8 mouse cellular contexts compared by ENCODE assay signal in the genomic region with DNA sequence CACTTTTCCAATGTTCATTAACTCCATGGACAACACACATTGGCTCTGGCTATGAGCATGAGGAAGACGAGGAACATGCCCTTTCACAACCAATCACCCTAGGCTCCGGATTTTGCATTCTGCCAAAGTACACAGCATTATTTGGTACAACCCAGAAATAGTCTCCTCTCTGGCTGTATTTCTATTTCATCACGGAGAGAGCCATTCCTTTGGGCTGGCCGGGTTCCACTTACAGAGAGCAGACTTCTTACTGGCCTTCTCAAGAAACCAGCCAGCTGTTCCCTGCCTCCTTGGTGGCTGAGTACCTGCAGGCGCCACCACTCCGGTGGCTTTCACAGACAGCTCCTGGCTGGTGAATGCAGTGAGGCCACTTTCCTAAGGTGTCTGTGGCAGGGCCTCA. TPM values are rescaled to one million over a fixed set of nuclear protein-coding genes. Genes with fewer than 3 reads are reported as not detected.
DNase-seq lines count a peak whose midpoint lies in the region; ATAC-seq and TF ChIP-seq lines count a peak whose summit lies in the region.

A gene (plus strand): TSS at position 330 of the 400 bp plus-strand sequence.

- H3K9me3 ChIP-seq in stomach, embryonic 14.5 days (ENCODE audit: control insufficient read depth, low read depth, low read length), result no peaks in the 10 kb centered on the region

- 0 out of 2 replicates have a peak within 1 kb of the TSS, but pooled peaks have one; percentile 5 for H3K27ac ChIP-seq in testis, adult 2 months (ENCODE audit: control insufficient read depth, insufficient read depth, low read depth, low read length)
- no peak within 1 kb of the TSS for H3K27ac ChIP-seq in stomach, embryonic 14.5 days (ENCODE audit: low read length)

- intact Hi-C loops in left cerebral cortex, postnatal 25 days (cut with DNase I), result loop anchor here (2.0 to 5.0 kb wide), 3 partner anchors 156 to 280 kb away; a partner anchor contains a TSS

- no peak for ATAC-seq in cerebellum, adult (ENCODE audit: insufficient number of reproducible peaks, low FRiP score, low TSS enrichment)
- no peak for ATAC-seq in stomach, embryonic 14.5 days (ENCODE audit: insufficient number of reproducible peaks, insufficient read depth, low FRiP score, low read depth)

- no peaks in the 10 kb centered on the region for H3K36me3 ChIP-seq in testis, adult 2 months (ENCODE audit: control insufficient read depth, insufficient read depth, low read length)
- H3K36me3 ChIP-seq in stomach, embryonic 14.5 days (ENCODE audit: control insufficient read depth, insufficient read depth, low read length), result no peaks in the 10 kb centered on the region; the same call in 1 of the 2 replicates

- DNase-seq in cerebellum, adult 11 months, result peak; percentile 27
- DNase-seq in testis, postnatal 10 days (ENCODE audit: low spot score), result no peak
- DNase-seq in left cerebral cortex, postnatal 25 days (ENCODE audit: low spot score in 2 of 2), result no peak
- DNase-seq in right cerebral cortex, postnatal 10 days (ENCODE audit: low spot score in 2 of 2), result no peak
- DNase-seq in spleen, postnatal 14 days (ENCODE audit: low spot score in 2 of 2), result no peak

- no peaks in the 10 kb centered on the region for H3K27me3 ChIP-seq in testis, adult 2 months (ENCODE audit: control insufficient read depth, insufficient read depth, low read length)
- peaks cover 22% of the 10 kb centered on the region for H3K27me3 ChIP-seq in stomach, embryonic 14.5 days (ENCODE audit: control insufficient read depth, insufficient read depth, low read length)

- H3K4me2 ChIP-seq in stomach, embryonic 14.5 days (replicated peaks; ENCODE audit: low read depth, low read length), result peak within 1 kb of the TSS; percentile 48

- 57% methylated on average over 6 of the region's 6 CpGs for WGBS in stomach, embryonic 14.5 days

- H3K9ac ChIP-seq in stomach, embryonic 14.5 days (replicated peaks; ENCODE audit: low read depth, low read length), result no peak within 1 kb of the TSS

- no peak for TF ChIP-seq POLR2A in testis, adult 2 months (IDR thresholded peaks at IDR 0.05; ENCODE audit: control insufficient read depth, low read depth, low read length)

- H3K4me1 ChIP-seq in testis, adult 2 months (ENCODE audit: control insufficient read depth, insufficient read depth, low read length), result peaks cover 22% of the 10 kb centered on the region
- peaks cover 5% of the 10 kb centered on the region; the same call in 1 of the 2 replicates for H3K4me1 ChIP-seq in stomach, embryonic 14.5 days (ENCODE audit: control insufficient read depth, insufficient read depth, low read length)

- H3K4me3 ChIP-seq in testis, adult 2 months (ENCODE audit: control insufficient read depth, low read depth, low read length), result no peak within 1 kb of the TSS
- H3K4me3 ChIP-seq in stomach, embryonic 14.5 days (ENCODE audit: low read depth, low read length), result peak within 1 kb of the TSS; percentile 25

- no peak for TF ChIP-seq CTCF in testis, adult 2 months (IDR thresholded peaks at IDR 0.05; ENCODE audit: control insufficient read depth, insufficient read depth, insufficient replicate concordance, low read depth, low read length)

RNA-seq across cellular contexts. Expression of the gene that starts here (rescaled TPM):
- polyA plus RNA-seq in testis, adult 2 months (2012; rRNA removed), result 2.3 and 3.0 TPM in 2 replicates
- total RNA-seq in left cerebral cortex, postnatal 25 days (2021), result 10 to 100 TPM; 23.9 to 27.1 TPM
- 0.69 and 1.5 TPM in 2 replicates for polyA plus RNA-seq in stomach, embryonic 14.5 days (2014; fragmentation: Nextera tagmentation; extraction: Ambion mirVana)
